Mouse (Mus musculus): ENCODE measurements at regions not wholly inside any gene's neighbourhood (a gene's known extent, or its start where the extent isn't known, plus 50 kb on each side); places are given as distances from the start of the nearest gene placed in this dataset.

GRCm38 (mm10) chr1:80131354-80131753 is 86.9 kb downstream of the Fam124b start:
- no peak for DNase-seq (ENCODE audit: low spot score)

- DNase-seq (ENCODE audit: low spot score), result no peak
Measured at GRCm38 (mm10) chr1:80123966-80124365, 94.3 kb downstream of the Fam124b start.

- DNase-seq (ENCODE audit: low spot score), result no peak
Measured at GRCm38 (mm10) chr1:80115913-80116312, 102.4 kb downstream of the Fam124b start.

DNA sequence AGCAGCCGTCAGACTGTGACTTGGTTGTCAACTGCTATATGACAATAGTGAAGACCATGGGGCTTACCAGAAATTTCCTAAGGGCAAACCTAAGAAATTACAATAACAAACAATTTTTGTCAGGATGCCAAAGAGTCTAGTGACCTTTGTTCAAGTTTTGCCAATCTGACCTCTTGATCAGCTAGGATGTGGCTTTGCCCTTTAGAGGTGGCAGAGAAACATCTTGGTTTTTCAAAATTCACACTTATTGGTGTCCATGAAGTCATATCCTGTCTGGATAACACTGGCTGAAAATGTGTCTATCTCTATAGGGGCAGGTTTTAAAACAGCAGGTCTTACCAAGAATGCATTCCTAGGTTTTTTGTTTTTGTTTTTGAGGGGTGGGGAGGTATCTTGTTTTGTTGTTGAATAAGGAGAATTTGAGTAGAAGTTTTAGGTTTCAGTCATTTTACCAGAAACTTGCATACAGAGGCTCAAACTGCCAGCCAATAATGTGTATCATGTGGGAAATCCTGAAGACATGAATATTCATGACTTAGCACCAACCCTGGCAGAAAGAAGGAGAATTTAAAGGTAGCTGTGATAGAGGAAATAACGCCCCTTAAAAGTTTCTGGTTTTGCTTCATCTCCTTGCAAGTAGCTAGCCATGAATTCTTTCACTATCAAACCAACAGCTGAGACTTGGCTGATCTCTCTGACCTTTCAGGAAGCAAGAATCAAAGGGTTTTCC is 110.4 kb downstream of the Fam124b start:
- DNase-seq (ENCODE audit: low spot score), result no peak

- no peak for DNase-seq (ENCODE audit: low spot score)
Measured at GRCm38 (mm10) chr1:80106269-80106668, 112.0 kb downstream of the Fam124b start.

- DNase-seq (ENCODE audit: low spot score), result no peak
Measured at GRCm38 (mm10) chr1:80098266-80098665, 120.0 kb downstream of the Fam124b start.

DNA sequence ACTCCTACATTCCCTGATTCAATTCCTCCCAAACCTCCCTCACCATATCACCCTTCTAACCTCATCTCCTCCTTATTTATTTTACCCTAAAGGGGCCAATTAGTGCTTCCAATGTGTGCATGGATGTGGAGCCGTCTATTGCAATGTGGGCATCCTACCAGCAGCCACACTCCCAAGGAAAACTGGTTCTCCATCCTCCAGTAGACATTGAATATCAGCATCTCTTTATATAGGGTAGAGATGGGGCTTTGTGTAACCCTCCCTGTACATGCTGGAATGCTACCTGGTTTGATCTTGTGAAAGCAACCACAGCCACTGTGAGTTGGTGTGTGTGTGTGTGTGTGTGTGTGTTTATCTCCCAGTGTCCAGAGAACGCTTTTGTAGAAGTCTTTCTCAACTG is 126.5 kb downstream of the Fam124b start:
- no peak for DNase-seq (ENCODE audit: low spot score)

- DNase-seq (ENCODE audit: low spot score), result no peak
Measured at GRCm38 (mm10) chr1:80091350-80091749, 126.9 kb downstream of the Fam124b start.

- DNase-seq (ENCODE audit: low spot score), result no peak
Measured at GRCm38 (mm10) chr1:80088651-80089050, 129.6 kb downstream of the Fam124b start.

- no peak for DNase-seq (ENCODE audit: low spot score)
Measured at GRCm38 (mm10) chr1:80076357-80076756, 141.9 kb downstream of the Fam124b start.

DNA sequence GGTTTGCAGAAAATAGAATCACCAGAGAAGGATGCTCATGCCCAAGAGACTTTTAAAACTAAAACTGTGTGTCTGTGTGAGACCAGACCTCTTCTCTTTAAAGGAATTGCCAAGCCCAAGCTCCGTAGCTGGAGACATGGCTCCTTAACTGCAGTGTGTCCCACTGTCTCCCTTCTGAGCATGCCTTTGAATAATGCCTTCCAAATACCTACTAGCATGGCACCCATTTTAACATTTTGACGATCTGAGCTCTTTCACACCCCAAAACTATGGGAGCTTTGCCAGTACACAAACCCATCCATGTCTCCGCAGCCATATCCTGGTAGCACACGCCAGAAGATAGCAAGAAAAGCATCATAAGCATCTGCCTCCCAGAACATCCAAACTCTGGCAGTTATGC is 143.9 kb downstream of the Fam124b start:
- no peak for DNase-seq (ENCODE audit: low spot score)

DNA sequence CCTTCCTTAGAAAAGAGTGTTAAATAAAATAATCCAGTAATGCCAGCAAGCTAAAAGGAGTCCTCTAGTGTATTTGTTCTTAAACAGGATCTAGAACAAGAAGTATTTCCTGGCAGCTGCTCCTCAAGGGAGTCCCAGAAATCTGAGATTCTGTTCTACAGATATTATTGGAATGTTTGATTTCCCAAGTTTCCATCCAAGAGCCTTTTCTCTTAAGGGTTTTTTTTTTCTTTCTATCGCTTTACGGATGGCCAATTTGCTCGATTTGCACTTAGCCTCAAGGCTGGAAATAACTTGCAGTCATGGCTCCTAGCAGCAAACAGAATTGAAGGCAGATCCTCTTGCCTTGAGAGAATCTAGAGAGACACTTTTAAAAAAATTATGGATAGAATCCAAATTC is 144.3 kb downstream of the Fam124b start:
- no peak for DNase-seq (ENCODE audit: low spot score)

DNA sequence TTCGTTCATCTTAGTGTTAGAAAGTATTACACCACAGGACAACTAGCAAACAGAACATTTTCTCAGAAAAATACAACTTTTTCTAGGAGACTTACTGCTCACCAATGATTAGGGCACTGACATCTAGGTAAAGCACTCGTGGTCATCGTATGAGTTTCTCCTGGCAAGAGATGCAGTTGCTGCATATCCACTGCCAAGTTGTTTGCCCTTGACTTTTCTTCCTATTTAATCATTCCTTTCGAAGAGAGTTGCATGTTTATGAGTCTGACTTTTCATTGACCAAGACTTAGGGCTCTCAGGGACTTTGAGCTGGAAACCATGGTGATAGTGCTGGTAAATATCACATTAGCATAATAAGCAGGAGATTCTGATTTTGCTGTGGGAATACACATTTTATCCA is 149.1 kb downstream of the Fam124b start:
- no peak for DNase-seq (ENCODE audit: low spot score)

- no peak for DNase-seq (ENCODE audit: low spot score)
Measured at GRCm38 (mm10) chr1:80062121-80062520, 156.2 kb downstream of the Fam124b start.

DNA sequence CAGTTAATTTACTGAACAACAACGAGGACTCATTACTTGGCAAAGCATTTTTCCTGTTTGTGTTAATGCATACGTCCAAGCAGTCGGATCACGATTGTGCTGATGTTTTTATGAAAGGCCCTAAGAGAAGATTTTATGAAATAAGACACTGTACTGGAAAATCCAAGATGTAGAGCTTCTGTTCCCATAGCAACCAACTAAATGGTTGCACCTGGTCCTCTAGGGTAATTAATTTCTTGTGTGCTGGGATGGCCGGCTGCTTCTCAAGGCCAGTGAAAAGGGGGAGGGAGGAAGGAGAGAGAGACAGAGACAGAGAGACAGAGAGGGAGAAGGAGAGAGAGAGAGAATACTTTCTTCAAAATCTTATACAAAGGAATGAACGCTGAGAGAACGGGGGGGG is 156.6 kb downstream of the Fam124b start:
- DNase-seq (ENCODE audit: low spot score), result no peak

DNA sequence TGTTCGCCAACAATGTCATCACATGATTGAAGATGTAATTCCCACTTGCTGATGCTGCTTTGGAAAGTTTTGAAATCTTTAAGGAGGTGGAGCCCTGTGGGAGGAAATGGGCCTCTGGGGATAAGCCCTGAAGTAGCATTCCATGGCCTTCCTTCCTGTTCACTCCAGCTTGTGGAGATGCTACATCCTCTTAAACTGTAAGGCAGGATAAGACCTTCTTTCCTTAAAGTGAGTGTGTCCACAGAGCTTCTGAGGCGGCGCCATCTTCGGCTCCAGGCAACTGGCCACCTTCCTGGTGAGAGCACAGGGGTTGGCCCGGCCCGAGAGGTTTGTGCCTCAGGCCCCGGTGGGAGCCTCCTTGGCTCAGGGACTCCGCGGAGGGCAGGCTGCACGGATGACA is 173.1 kb downstream of the Fam124b start:
- DNase-seq (ENCODE audit: low spot score), result no peak

GRCm38 (mm10) chr1:80040409-80040808 is 177.9 kb downstream of the Fam124b start:
- no peak for DNase-seq (ENCODE audit: low spot score)

DNA sequence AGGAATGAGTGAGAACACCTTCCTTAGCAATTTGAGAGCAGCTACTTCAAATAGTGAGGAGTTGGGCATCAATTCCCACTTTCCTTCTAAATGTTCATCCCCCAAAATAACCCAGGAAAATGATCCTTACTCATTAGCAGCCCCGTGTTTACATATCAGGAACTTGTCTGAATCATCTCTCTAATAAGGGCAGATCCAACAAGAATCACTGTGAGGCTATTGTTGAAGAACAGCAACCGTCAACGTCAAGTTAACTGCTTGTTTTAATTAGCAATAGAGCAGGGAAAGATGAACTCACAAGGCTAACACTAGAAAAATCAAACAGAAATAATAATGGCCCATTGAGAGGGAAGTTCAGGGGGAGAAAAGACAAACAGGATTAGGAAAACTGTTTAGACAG is 178.4 kb downstream of the Fam124b start:
- DNase-seq (ENCODE audit: low spot score), result no peak

DNA sequence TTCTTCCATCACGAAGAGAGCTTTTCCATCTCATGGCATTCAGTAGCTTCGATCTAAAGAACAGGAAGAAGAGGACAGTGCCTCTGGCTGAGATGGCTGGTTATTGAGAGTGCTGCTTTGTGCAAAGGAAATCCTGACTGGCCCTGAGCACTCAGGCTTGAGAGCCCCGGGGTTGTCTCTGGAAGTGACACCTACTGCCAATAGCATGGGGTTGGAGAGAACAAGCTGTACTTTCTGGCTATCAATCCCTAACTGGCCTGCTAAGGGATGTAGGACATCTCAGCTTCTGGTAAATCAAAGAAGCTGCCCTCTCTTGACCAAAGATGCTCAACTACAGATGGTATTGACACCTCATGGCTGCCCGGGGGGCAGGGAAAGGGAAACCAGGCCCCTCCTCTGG is 178.2 kb upstream of the Serpine2 start:
- peak; percentile 5 for DNase-seq (ENCODE audit: low spot score)

GRCm38 (mm10) chr1:80038059-80038458 is 177.1 kb upstream of the Serpine2 start:
- DNase-seq (ENCODE audit: low spot score), result no peak

DNA sequence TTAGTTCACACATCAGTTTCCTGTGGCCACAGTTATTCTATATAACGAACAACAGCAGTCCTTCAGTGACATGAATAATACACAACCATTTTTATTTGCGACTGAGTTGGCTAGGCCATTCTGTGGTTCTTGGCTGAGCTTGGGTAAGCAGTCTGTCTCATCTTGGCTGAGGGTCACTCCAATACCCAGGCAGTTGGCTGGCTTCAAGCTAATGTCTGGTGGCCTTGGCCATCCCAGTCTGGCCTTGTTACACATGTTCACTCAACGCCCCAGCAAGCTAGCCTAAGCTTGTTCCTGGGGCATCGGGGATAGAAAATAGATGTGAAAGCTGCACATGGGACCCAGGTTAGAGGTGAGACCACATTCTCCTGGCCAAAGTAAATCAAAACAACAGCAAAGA is 175.5 kb upstream of the Serpine2 start:
- no peak for DNase-seq (ENCODE audit: low spot score)

DNA sequence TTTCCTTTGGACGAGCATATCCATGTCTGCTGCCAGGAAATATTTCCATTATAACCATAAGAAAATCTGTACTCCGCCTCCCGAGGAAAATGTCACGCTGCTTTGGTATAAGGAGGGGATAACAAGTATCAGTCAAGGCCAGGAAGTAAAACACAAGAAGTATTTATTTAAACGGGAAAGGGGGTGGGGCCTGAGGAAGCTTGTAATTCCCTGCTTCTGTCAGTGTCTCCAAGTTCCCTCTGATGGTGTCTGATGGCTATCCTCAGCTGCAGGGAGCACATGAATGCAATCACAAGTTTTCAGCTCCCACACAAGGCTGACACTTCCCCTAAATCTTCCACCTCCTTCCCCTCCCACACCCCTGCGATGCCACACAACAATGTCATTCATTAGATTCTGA is 172.5 kb upstream of the Serpine2 start:
- peak; percentile 5 for DNase-seq (ENCODE audit: low spot score)

- DNase-seq (ENCODE audit: low spot score), result no peak
Measured at GRCm38 (mm10) chr1:80033121-80033520, 172.1 kb upstream of the Serpine2 start.

DNA sequence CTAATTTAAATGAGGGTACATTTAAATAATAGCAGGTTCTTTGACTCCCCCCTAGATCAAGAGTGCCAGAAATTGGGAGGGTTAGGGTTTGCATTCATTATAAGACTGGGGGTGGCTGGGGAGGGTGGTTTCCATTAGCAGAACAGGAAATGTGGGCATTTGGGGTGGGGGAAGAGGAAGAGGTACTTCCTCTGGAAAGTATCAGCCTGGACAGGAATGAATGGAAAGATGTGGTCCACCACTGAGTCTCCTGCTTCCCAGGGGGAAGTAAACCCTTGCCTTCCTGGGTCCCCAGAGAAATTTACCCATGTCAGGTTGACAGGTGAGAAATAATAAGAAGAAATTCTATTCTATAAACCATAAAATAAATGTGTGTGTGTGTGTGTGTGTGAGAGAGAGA is 171.5 kb upstream of the Serpine2 start:
- DNase-seq (ENCODE audit: low spot score), result no peak
